Mouse (Mus musculus) intestine, embryonic 15.5 days (tissue): ENCODE measurements around the gene Scgb3a1. TPM values are rescaled to one million over a fixed set of nuclear protein-coding genes. Genes with fewer than 3 reads are reported as not detected.

ENCODE experiments used
- ATAC-seq: fragments of 200-750 bp; cut with Nextera tagmentation; 2 replicates; pipeline ENCODE4 v1.8.0; 2017; ENCODE audit warnings: moderate TSS enrichment, moderate library complexity
- H3K27ac ChIP-seq: fragments of 300-500 bp; sonication (generic); 2 replicates; pipeline ENCODE4 v1.5.1; 2015; ENCODE audit warnings: mild to moderate bottlenecking, inconsistent platforms
- H3K27me3 ChIP-seq: fragments of 300-500 bp; sonication (generic); replicated peaks from 2 replicates; pipeline ENCODE4 v1.6.1; 2015; ENCODE audit warnings: inconsistent platforms
- H3K36me3 ChIP-seq: fragments of 300-500 bp; sonication (generic); 2 replicates; pipeline ENCODE4 v1.6.1; 2015; ENCODE audit warnings: inconsistent platforms
- H3K4me1 ChIP-seq: fragments of 300-500 bp; sonication (generic); replicated peaks from 2 replicates; pipeline ENCODE4 v1.6.1; 2015; ENCODE audit warnings: inconsistent platforms
- H3K4me2 ChIP-seq: fragments of 300-500 bp; sonication (generic); replicated peaks from 2 replicates; pipeline ENCODE4 v1.6.1; 2015; ENCODE audit warnings: mild to moderate bottlenecking, inconsistent platforms
- H3K4me3 ChIP-seq: fragments of 300-500 bp; sonication (generic); replicated peaks from 2 replicates; pipeline ENCODE4 v1.5.1; 2015; ENCODE audit warnings: inconsistent platforms
- H3K9ac ChIP-seq: fragments of 300-500 bp; sonication (generic); 2 replicates; pipeline ENCODE4 v1.6.1; 2015; ENCODE audit warnings: inconsistent platforms
- H3K9me3 ChIP-seq: fragments of 300-500 bp; sonication (generic); 2 replicates; pipeline ENCODE4 v1.6.1; 2016; ENCODE audit warnings: inconsistent platforms
- WGBS: fragments of 180-500 bp; shearing (Covaris S2); methylation state at CpG from one replicate; pipeline ENCODE4 v1.1.7; 2015; 5-methylcytosine and 5-hydroxymethylcytosine counted together
- polyA plus RNA-seq: library from polyadenylated mRNA; unstranded; fragments of >200 nt; fragmentation: Nextera tagmentation; extraction: Ambion mirVana; gene quantifications from 2 replicates; pipeline ENCODE4 v1.2.1, GENCODE M21; 2015

Scgb3a1 gene
- polyA plus RNA-seq, 1 experiment from 2014 or later, result not detected

DNA sequence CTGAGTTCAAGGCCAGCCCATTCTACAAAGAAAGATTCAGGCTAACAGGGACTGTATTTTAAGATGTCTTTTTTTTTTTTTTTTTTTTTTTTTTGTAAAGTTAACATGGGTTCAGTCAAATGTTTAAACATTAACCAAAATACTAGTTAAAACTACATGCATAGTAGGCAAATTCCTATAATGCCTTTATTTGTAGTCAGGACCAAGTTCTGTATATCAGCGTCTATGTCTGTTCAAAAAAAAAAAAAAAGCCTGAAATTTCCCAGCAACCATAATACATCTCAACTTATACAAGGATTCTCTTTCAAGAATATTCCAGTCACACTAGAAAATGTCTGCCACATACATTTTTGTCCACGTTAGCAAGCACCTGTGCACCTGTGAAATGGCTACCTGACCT is 47.3 kb downstream of the Scgb3a1 start:
- H3K9me3 ChIP-seq, result no peaks in the 10 kb centered on the region
- no peak overlapping the region for H3K27ac ChIP-seq
- H3K36me3 ChIP-seq, result no peaks in the 10 kb centered on the region
- H3K4me2 ChIP-seq, result peak overlapping the region; percentile 57
- H3K4me1 ChIP-seq, result peaks cover 23% of the 10 kb centered on the region
- 0 out of 2 replicates have a peak overlapping the region, but pooled peaks have one; percentile 3 for H3K9ac ChIP-seq
- no peak for ATAC-seq
- no peaks in the 10 kb centered on the region for H3K27me3 ChIP-seq
- 39% methylated on average over 2 of the region's 2 CpGs for WGBS
- peak overlapping the region; percentile 88 for H3K4me3 ChIP-seq

DNA sequence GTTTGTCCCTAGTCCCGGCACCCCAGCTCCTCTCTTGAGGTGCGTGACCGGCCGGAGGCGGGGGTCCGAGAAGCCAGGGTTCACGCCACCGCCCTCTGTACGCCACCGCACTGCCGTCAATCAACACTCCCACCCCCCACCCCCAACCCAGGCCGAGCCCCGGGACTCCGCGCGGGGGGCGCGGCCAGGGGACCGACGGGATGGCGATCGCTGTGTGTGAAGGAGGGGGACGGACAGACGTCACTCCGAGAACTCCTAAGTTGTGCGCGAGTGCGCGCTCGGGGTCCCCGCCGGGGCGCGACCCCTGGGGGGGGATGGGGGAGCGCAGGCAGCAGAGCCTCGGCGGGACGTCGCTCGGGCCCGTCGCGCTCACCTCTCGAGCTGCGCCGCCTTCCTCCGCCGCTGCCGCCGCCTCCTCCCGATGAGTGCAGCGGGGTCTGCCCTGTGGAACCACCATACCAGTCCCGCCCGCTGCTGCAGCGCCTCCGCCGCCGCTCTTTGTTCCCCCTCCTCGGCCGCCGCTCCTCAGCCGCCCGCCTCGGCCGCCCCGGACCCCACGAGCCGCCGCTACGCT is 48.7 kb downstream of the Scgb3a1 start:
- H3K4me1 ChIP-seq, result peaks cover 23% of the 10 kb centered on the region
- H3K4me2 ChIP-seq, result peak overlapping the region; percentile 57
- peak overlapping the region; percentile 98 for H3K9ac ChIP-seq
- ATAC-seq, result peak; percentile 64
- WGBS, result 0% methylated on average over 63 of the region's 70 CpGs
- peak overlapping the region; percentile 88 for H3K4me3 ChIP-seq
- no peaks in the 10 kb centered on the region for H3K9me3 ChIP-seq
- peak overlapping the region; percentile 94 for H3K27ac ChIP-seq
- no peaks in the 10 kb centered on the region for H3K27me3 ChIP-seq
- no peaks in the 10 kb centered on the region for H3K36me3 ChIP-seq

- peak; percentile 97 for ATAC-seq
- peak within 1 kb of the TSS; percentile 98 for H3K9ac ChIP-seq
- peak within 1 kb of the TSS; percentile 64 for H3K4me2 ChIP-seq
- WGBS, result under 1% methylated on average over 64 of the region's 65 CpGs
- H3K27me3 ChIP-seq, result no peaks in the 10 kb centered on the region
- H3K9me3 ChIP-seq, result no peaks in the 10 kb centered on the region
- peak within 1 kb of the TSS; percentile 94 for H3K27ac ChIP-seq
- peak within 1 kb of the TSS; percentile 88 for H3K4me3 ChIP-seq
- H3K4me1 ChIP-seq, result peaks cover 23% of the 10 kb centered on the region
- no peaks in the 10 kb centered on the region for H3K36me3 ChIP-seq
These were observed 49.3 kb downstream of the Scgb3a1 start, which contains the start of gene Cnot6 for GRCm38 (mm10) chr11:49712555-49713335. Cnot6 (minus strand) TSS chr11:49712723.

DNA sequence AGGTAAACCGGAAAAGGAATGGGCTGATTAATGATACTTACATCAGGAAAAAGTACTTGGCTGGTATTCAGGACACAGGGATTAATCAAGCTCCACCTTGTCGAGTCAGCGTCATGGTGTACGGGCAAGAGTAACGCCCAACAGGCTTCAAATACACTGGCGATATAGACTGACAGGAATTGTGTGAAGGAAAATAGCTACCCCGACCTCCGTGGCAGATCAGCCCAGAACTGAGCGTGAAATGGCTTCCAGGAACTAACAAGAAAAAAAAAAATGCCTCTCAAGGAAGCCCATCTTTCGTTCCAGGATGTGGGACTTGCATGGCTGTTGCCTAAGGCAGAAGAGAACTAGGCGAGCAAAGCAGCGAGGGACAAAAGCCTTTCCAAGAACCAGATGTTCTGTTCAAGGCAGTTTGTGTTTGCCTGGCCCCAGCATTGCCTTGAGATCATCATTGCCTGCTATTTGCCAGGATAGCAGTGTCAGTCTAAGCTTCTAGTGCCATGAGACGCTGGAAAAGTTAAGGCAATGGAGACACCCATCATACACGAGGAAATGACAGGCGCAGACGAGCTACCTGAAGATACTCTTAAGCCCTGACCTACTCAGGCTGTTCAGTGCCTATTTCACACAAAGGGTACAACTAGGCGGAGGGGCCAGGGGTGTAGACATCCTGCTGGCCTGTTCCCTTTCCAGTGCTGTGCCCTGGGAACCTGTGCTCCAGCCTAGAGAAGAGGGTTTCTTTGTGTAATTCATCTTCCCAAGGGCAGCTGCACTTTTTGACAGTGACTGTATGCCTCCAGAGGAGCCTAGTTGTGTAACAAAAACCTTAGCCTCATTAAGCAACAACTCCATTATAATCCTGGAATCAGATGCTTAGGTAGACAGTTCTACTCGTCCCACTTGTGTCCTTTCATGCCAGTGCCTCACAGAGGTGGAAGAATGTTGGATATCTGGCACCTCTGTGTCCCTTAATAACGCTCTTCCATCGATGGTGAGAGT is 50.2 kb downstream of the Scgb3a1 start:
- Histone ChIP-seq H3K9me3 (no peaks in the 10 kb centered on the region), H3K4me1 (peaks cover 22% of the 10 kb centered on the region), H3K9ac (peak overlapping the region; percentile 45), H3K4me2 (peak overlapping the region; percentile 64), H3K27me3 (no peaks in the 10 kb centered on the region), H3K27ac (peak overlapping the region; percentile 79), H3K36me3 (no peaks in the 10 kb centered on the region), H3K4me3 (peak overlapping the region; percentile 88)
- 30% methylated on average over 20 of the region's 20 CpGs for WGBS
- ATAC-seq, result peak; percentile 65

Other genes with a start within 250 kb of the Scgb3a1 start
- gene Olfr1389, start 240.5 kb upstream of the Scgb3a1 start, polyA plus RNA-seq, result not detected in 2 replicates
- 0.06 and 0.10 TPM in 2 replicates for gene Olfr1388, start 227.0 kb upstream of the Scgb3a1 start, polyA plus RNA-seq
- gene Olfr1387, start 208.3 kb upstream of the Scgb3a1 start, polyA plus RNA-seq, result not detected in 2 replicates
- gene Olfr1386, start 198.6 kb upstream of the Scgb3a1 start, polyA plus RNA-seq, result not detected in 2 replicates
- not detected in 2 replicates for gene Olfr1385, start 174.5 kb upstream of the Scgb3a1 start, polyA plus RNA-seq
- not detected in 2 replicates for gene Olfr1384, start 156.9 kb upstream of the Scgb3a1 start, polyA plus RNA-seq
- not detected in 2 replicates for gene Olfr1383, start 144.0 kb upstream of the Scgb3a1 start, polyA plus RNA-seq
- gene Olfr1382, start 135.4 kb upstream of the Scgb3a1 start, polyA plus RNA-seq, result not detected in 2 replicates
- not detected in 2 replicates for gene Olfr1381, start 120.2 kb upstream of the Scgb3a1 start, polyA plus RNA-seq
- gene Olfr1380, start 106.7 kb upstream of the Scgb3a1 start, polyA plus RNA-seq, result not detected in 2 replicates
- gene Flt4, start 54.3 kb upstream of the Scgb3a1 start, polyA plus RNA-seq, result 4.5 TPM in 2 replicates
- 42.3 and 47.5 TPM in 2 replicates for gene Cnot6, start 49.1 kb downstream of the Scgb3a1 start, polyA plus RNA-seq
- 6.5 and 6.7 TPM in 2 replicates for gene Gfpt2, start 130.6 kb downstream of the Scgb3a1 start, polyA plus RNA-seq
- gene Mapk9, start 183.1 kb downstream of the Scgb3a1 start, polyA plus RNA-seq, result 29.9 and 32.1 TPM in 2 replicates
- 0.36 and 0.43 TPM in 2 replicates for gene Rasgef1c, start 238.2 kb downstream of the Scgb3a1 start, polyA plus RNA-seq